Comparison of ENCODE assay signal across 7 mouse cellular contexts in the genomic region with DNA sequence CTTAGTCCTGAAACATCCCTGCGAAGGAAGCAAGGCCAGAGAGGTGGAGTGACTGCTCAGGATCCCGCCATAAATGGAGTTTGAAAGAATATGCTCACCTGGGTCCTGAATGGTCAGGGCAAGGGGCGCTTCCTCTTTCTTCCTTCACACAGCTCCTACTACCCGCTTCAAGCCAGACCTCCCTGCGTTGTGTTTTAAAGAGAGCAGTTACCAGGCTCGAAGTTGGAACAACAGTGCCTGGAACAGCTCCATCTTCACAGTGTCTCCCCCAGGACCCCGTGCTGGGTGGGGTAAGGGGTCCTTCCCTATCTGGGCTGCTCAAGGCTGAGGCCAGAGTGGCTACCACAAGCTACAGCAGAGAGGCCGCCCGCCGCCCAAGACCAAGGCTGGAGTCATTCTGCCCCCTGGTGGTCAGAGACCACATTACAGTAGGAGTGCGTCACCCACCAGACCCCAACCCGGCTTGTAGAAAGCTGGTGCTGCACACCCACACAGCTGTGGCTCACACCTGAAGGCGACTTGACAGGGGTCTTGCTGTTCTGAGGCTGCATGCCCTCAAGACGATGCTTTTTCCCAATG. TPM values are rescaled to one million over a fixed set of nuclear protein-coding genes. Genes with fewer than 3 reads are reported as not detected.
DNase-seq lines count a peak whose midpoint lies in the region; ATAC-seq lines count a peak whose summit lies in the region.

No protein-coding gene starts in this region.

- H3K4me2 ChIP-seq in intestine, embryonic 14.5 days (ENCODE audit: low read length) = no peak overlapping the region
- no peak overlapping the region for H3K4me2 ChIP-seq in midbrain, embryonic 13.5 days (replicated peaks)

- no peak overlapping the region for H3K9ac ChIP-seq in intestine, embryonic 14.5 days (ENCODE audit: low read length)
- H3K9ac ChIP-seq in midbrain, embryonic 13.5 days (replicated peaks) = no peak overlapping the region

- H3K9me3 ChIP-seq in intestine, embryonic 14.5 days (ENCODE audit: control insufficient read depth, low read length) = 0 out of 2 replicates have a peak, but pooled peaks cover 3% of the 10 kb centered on the region
- no peaks in the 10 kb centered on the region; the same call in 1 of the 2 replicates for H3K9me3 ChIP-seq in limb, embryonic 10.5 days (replicated peaks)
- H3K9me3 ChIP-seq in midbrain, embryonic 13.5 days = no peaks in the 10 kb centered on the region

- intact Hi-C loops in gastrocnemius, postnatal 14 days (cut with DNase I; ENCODE audit: low total_unique reads) = loop anchor here (2.0 to 5.0 kb wide), 2 partner anchors 311 to 369 kb away; no protein-coding TSS in a partner anchor

- peaks cover 28% of the 10 kb centered on the region for H3K4me1 ChIP-seq in intestine, embryonic 14.5 days (replicated peaks; ENCODE audit: control insufficient read depth, insufficient read depth, low read length)
- peaks cover 74% of the 10 kb centered on the region for H3K4me1 ChIP-seq in limb, embryonic 10.5 days
- H3K4me1 ChIP-seq in midbrain, embryonic 13.5 days (replicated peaks) = peaks cover 56% of the 10 kb centered on the region

- H3K27ac ChIP-seq in intestine, embryonic 14.5 days (ENCODE audit: low read depth) = no peak overlapping the region
- peak overlapping the region; percentile 91 for H3K27ac ChIP-seq in limb, embryonic 10.5 days
- no peak overlapping the region for H3K27ac ChIP-seq in midbrain, embryonic 13.5 days

- ATAC-seq in activated CD4-positive, CD25-positive, alpha-beta regulatory T cell, adult 4 months = peak; percentile 50
- ATAC-seq in intestine, embryonic 14.5 days (replicated peaks; ENCODE audit: low FRiP score, low TSS enrichment, low read depth) = 0 out of 2 replicates have a peak, but pooled peaks have one; percentile 8
- ATAC-seq in midbrain, embryonic 13.5 days = peak; percentile 43

- 34% methylated on average over 14 of the region's 14 CpGs for WGBS in intestine, embryonic 14.5 days
- 34% methylated on average over 14 of the region's 14 CpGs for WGBS in limb, embryonic 10.5 days
- WGBS in midbrain, embryonic 13.5 days = 37% methylated on average over 14 of the region's 14 CpGs

- DNase-seq in cerebellum, postnatal 36 days = peak; percentile 78 to 83
- peak; percentile 84 for DNase-seq in gastrocnemius, postnatal 14 days
- peak; percentile 97 for DNase-seq in intestine, embryonic 14.5 days (ENCODE audit: low spot score)
- peak; percentile 91 for DNase-seq in limb, embryonic 10.5 days (ENCODE audit: low spot score)
- DNase-seq in spleen, adult 12 weeks (ENCODE audit: low spot score) = peak; percentile 47

- H3K27me3 ChIP-seq in intestine, embryonic 14.5 days (replicated peaks; ENCODE audit: control insufficient read depth, insufficient read depth, low read length) = no peaks in the 10 kb centered on the region
- H3K27me3 ChIP-seq in limb, embryonic 10.5 days (ENCODE audit: low read depth, poor library complexity, severe bottlenecking) = peaks cover 39% of the 10 kb centered on the region
- peaks cover 27% of the 10 kb centered on the region for H3K27me3 ChIP-seq in midbrain, embryonic 13.5 days

- H3K36me3 ChIP-seq in intestine, embryonic 14.5 days (ENCODE audit: control insufficient read depth, insufficient read depth, low read length) = no peaks in the 10 kb centered on the region
- no peaks in the 10 kb centered on the region for H3K36me3 ChIP-seq in limb, embryonic 10.5 days
- no peaks in the 10 kb centered on the region for H3K36me3 ChIP-seq in midbrain, embryonic 13.5 days

- no peak overlapping the region for H3K4me3 ChIP-seq in intestine, embryonic 14.5 days (ENCODE audit: low read depth, low read length)
- H3K4me3 ChIP-seq in limb, embryonic 10.5 days = no peak overlapping the region
- no peak overlapping the region for H3K4me3 ChIP-seq in midbrain, embryonic 13.5 days (replicated peaks)

RNA-seq across cellular contexts. Expression of a gene that starts 5.3 kb away (rescaled TPM):
- polyA plus RNA-seq in activated CD4-positive, CD25-positive, alpha-beta regulatory T cell, adult 4 months (2017; shearing (Covaris generic)) = under 1 TPM; 0.24 to 0.41 TPM
- total RNA-seq in gastrocnemius, postnatal 14 days (2021) = 100 to 1,000 TPM; 565 to 617 TPM
- polyA plus RNA-seq in intestine, embryonic 14.5 days (2014; fragmentation: Nextera tagmentation; extraction: Ambion mirVana) = 639 and 672 TPM in 2 replicates
- polyA plus RNA-seq in limb, embryonic 10.5 days (2016; fragmentation: Nextera tagmentation; extraction: Ambion mirVana) = 317 and 593 TPM in 2 replicates
- polyA plus RNA-seq in midbrain, embryonic 13.5 days (2015; fragmentation: Nextera tagmentation; extraction: Ambion mirVana) = 379 and 515 TPM in 2 replicates

RNA-seq across cellular contexts. Expression of a gene that starts 7.3 kb away (rescaled TPM):
- polyA plus RNA-seq in activated CD4-positive, CD25-positive, alpha-beta regulatory T cell, adult 4 months (2017; shearing (Covaris generic)) = under 1 TPM in 1 of 2 experiments, not detected in 1; 0.32 TPM
- under 1 TPM; 0.31 to 0.35 TPM for total RNA-seq in gastrocnemius, postnatal 14 days (2021)
- polyA plus RNA-seq in intestine, embryonic 14.5 days (2014; fragmentation: Nextera tagmentation; extraction: Ambion mirVana) = 6.8 and 8.7 TPM in 2 replicates
- polyA plus RNA-seq in limb, embryonic 10.5 days (2016; fragmentation: Nextera tagmentation; extraction: Ambion mirVana) = 0.25 and 0.53 TPM in 2 replicates
- polyA plus RNA-seq in midbrain, embryonic 13.5 days (2015; fragmentation: Nextera tagmentation; extraction: Ambion mirVana) = 0.39 and 0.74 TPM in 2 replicates

RNA-seq across cellular contexts. Expression of a gene that starts 36.8 kb away (rescaled TPM):
- polyA plus RNA-seq in activated CD4-positive, CD25-positive, alpha-beta regulatory T cell, adult 4 months (2017; shearing (Covaris generic)) = not detected
- total RNA-seq in gastrocnemius, postnatal 14 days (2021) = not detected
- polyA plus RNA-seq in intestine, embryonic 14.5 days (2014; fragmentation: Nextera tagmentation; extraction: Ambion mirVana) = 9.2 and 15.3 TPM in 2 replicates
- 2.6 and 3.1 TPM in 2 replicates for polyA plus RNA-seq in limb, embryonic 10.5 days (2016; fragmentation: Nextera tagmentation; extraction: Ambion mirVana)
- polyA plus RNA-seq in midbrain, embryonic 13.5 days (2015; fragmentation: Nextera tagmentation; extraction: Ambion mirVana) = 0.37 and 0.73 TPM in 2 replicates

Comparison
In these comparisons a context has a peak if more than half of its experiments do, and no peak if none do; other contexts are left out.
1. DNase-seq: peak in every context shown above with its lines; median percentile 97 in intestine, embryonic 14.5 days; 91 in limb, embryonic 10.5 days; 84 in gastrocnemius, postnatal 14 days; 80 in cerebellum, postnatal 36 days; 47 in spleen, adult 12 weeks.
2. RNA of a gene that starts 5.3 kb away (polyA plus RNA-seq): 639 to 672 TPM in intestine, embryonic 14.5 days, 317 to 593 TPM in limb, embryonic 10.5 days and 379 to 515 TPM in midbrain, embryonic 13.5 days; 0.24 to 0.41 TPM in activated CD4-positive, CD25-positive, alpha-beta regulatory T cell, adult 4 months; every median in the first group is over 100 times any median in the second.
3. Peak in every context shown above with its lines, with median percentiles within 50 percentile points of each other: ATAC-seq.